Mouse (Mus musculus): ENCODE measurements around the gene Acer1.
"Not testable (repeated sequence)": the region's sequence is repeated elsewhere in the genome, so short reads cannot be mapped to it uniquely, and the experiment has no call there.

Gene Acer1

DNA sequence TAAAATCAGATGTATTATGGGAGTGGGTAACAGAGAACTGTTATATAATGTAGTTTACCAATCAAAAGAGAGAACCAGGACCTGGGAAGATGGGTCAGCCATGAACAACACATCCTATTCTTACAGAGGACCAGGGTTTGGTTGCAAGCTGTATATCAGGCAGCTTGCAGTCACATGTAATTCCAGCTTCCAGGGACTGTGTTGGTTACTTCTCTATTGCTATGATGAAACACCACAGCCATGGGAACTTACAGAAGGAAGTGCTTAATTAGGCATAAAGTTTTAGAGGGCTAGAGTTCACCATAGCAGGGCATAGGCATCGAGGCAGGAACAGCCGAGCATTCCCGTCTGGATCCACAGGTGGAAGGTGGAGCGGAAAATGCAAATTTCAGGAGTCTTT is 43.2 kb downstream of the Acer1 start:
- no peak for DNase-seq (ENCODE audit: low read depth)

DNA sequence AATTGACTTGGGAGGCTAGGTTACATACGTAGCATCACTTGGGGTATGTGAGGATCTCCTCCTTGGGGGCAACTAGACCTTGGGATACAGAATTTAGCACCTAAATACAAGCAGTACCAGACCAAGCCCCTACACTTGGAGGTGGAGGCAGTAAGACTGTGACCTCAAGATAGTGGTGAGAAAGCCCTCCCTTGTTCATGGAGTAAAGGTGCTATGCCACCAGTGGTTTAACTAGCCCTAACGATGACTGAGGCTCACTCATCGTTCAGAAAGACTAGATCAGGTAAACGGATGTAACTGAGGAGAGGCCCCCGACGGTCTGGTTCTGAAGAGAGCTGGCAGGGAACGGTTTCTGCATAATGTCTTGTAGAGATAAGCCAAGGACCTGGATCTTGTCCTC is 45.2 kb downstream of the Acer1 start:
- no peak for DNase-seq (ENCODE audit: low read depth)

- DNase-seq (ENCODE audit: low read depth) = peak; percentile 98
Observed at GRCm38 (mm10) chr17:56935363-56936131, 46.4 kb downstream of the Acer1 start, which contains the start of gene Mllt1. TSS of gene Mllt1 (minus strand) at chr17:56935415.

DNA sequence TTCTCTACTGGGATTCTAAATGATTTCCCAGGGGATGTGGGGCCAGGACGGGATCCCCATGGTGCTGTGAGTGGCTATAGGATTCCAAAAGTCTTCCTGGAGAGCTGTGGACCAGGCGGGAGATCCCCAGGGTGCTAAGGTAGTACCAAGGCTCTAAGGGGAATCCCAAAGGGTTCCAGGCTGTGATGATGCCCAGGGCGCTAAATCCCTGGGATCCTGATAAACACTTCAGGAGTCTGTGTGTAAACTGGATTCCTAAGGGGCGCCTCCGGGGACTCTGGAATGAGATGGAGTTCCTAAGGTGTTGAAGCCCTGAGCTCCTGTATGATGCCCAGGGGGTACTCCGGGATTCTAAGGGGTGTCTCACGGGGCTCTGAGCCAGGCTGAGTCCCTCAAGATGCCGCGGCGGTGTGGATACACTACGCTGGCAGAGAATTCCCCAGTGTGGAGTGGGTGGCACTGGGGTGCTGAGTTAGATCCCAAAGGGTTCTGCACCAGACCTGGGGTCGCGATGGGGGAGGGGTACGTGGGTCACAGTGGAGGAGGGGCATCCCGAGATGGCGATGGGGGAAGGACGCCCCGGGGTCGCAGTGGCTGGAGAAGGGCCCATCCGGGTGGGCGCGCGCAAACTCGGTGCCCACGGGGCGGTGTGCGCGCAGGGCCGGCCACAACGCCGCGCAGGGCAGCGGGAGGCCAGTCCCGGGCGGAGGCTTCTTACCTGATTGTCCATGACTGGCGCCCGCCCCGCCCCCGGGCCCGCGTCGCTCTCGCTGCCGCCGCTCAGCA is 47.2 kb downstream of the Acer1 start:
- no peak for DNase-seq (ENCODE audit: low read depth)

DNA sequence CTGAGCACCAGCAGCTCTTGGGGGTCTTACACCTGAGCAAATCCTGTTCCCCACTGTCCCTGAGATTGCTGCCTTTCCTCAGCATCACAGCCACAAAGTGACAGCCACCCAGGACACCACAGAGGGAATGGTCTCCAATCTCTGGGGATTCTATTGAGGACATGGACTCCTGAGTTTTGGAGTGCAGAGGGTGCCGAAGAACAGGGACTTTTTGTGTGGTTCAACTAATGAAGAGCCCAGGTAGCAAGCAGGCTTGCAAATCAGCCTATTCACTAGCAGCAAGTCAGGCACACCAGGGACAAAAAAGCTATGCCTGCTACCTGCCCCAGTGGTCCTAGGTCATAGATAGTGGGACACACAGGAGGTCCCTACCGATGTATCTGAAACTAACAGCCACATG is 48.5 kb downstream of the Acer1 start:
- no peak for DNase-seq (ENCODE audit: low read depth)

- no peak for DNase-seq (ENCODE audit: low read depth)
Observed at GRCm38 (mm10) chr17:56930026-56930425, 51.9 kb downstream of the Acer1 start.

- DNase-seq (ENCODE audit: low read depth) = no peak
Observed at GRCm38 (mm10) chr17:56929530-56929929, 52.4 kb downstream of the Acer1 start.

- DNase-seq (ENCODE audit: low read depth) = no peak
Observed at GRCm38 (mm10) chr17:56929101-56929500, 52.8 kb downstream of the Acer1 start.

- peak; percentile 46 for DNase-seq (ENCODE audit: low read depth)
Observed at GRCm38 (mm10) chr17:56925998-56926397, 55.9 kb downstream of the Acer1 start.

DNA sequence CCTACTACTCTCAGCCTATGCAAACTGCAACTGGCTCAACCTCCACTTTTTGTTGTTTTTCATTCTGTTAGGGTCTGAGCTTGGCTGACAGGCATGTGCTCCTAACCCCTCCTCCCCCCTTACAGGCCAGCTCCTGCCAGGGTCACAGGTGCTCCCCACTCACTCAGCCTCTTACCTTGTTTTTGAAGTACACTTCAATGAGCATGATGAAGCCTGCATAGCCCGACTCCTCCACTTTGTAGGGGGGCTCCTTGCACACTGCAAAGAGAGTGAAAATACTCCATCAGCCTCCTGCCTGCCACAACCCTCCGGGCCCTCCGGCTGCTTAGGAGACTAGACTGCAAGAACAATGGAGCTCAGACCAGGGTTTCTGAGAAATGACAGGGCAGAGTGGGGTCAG is 62.2 kb downstream of the Acer1 start:
- DNase-seq (ENCODE audit: low read depth) = no peak

GRCm38 (mm10) chr17:56917166-56917565 is 64.8 kb downstream of the Acer1 start:
- no peak for DNase-seq (ENCODE audit: low read depth)

GRCm38 (mm10) chr17:56913444-56913843 is 68.5 kb downstream of the Acer1 start:
- DNase-seq (ENCODE audit: low read depth) = peak; percentile 43

DNA sequence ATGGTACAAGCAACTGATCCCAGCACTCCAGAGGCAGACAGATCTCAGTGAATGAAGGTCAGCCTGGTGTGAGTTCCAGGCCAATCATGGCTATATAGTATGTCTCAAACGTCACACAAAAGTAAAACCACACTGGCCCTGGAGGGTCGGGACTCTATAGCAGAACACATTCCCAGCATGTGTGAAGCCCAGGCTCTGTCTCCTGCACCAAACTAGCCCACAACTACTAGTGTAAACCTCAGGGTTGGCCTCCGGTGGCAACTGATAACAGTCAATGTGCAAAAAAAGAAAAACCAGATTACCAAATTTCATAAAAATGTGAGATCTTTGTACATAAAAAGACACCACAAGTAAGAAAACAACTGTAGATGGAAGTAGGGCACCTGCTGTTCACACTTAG is 68.9 kb downstream of the Acer1 start:
- no peak for DNase-seq (ENCODE audit: low read depth)

DNA sequence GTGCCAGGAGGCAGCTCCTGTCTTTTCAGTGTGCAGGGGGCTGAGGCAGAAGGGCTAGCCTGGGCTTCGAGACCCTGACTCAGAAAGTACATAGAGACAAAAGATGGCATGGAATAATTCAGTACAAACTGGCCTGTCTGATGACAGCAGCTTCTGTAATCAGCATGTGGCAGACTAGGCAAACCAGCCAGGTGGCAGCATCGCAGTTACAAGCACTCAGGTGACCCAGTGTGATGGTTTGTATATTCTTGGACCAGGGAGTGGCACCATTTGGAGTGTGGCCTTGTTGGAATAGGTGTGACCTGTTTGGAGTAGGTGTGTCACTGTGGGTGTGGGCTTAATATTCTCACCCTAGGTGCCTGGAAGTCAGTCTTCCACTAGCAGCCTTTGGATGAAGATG is 72.2 kb downstream of the Acer1 start:
- DNase-seq (ENCODE audit: low read depth) = not testable (repeated sequence)

GRCm38 (mm10) chr17:56907887-56908286 is 74.0 kb downstream of the Acer1 start:
- DNase-seq (ENCODE audit: low read depth) = no peak

- DNase-seq (ENCODE audit: low read depth) = no peak
Observed at GRCm38 (mm10) chr17:56907096-56907495, 74.8 kb downstream of the Acer1 start.

DNA sequence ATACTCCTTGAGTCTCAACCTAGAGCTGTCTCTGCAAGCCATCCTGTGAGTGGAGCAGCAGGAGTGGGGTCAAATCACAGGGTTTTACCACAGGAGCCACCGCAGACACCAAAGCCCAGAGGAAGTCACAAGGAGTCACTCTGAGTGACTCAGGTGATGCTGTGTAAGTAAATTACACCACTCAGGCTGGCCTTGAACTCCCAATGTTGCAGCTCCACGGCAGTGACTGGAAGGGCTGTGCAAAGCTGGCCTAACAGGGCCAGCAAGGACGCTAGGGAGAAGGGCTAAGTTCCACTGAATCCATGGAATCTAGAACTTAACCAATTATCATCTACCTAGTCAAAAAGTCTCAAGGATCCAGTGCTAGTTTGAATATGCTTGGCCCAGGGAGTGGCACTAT is 75.8 kb downstream of the Acer1 start:
- no peak for DNase-seq (ENCODE audit: low read depth)

All from induced T-regulatory cell, adult 2 months (primary cell).